Mouse (Mus musculus): ENCODE results near the gene Rtl8a. TPM values are rescaled to one million over a fixed set of nuclear protein-coding genes. Genes with fewer than 3 reads are reported as not detected.
"Not testable (repeated sequence)": the region's sequence is repeated elsewhere in the genome, so short reads cannot be mapped to it uniquely, and the experiment has no call there.

Rtl8a gene
- polyA plus RNA-seq (2015; fragmentation: Nextera tagmentation; extraction: Ambion mirVana) = 97.1 and 100 TPM in 2 replicates

GRCm38 (mm10) chrX:53642980-53643961 lies at the start of gene Rtl8a:
Rtl8a (minus strand) TSS chrX:53643682.
- ATAC-seq (replicated peaks; ENCODE audit: low FRiP score, low read depth) (peak; percentile 96), DNase-seq (ENCODE audit: low spot score) (peak; percentile 88)
- Histone ChIP-seq H3K4me3 (replicated peaks; ENCODE audit: low read depth, low read length) (peak within 1 kb of the TSS; percentile 20; the same call in 1 of the 2 replicates), H3K27ac (0 out of 2 replicates have a peak within 1 kb of the TSS, but pooled peaks have one; percentile 19), H3K4me2 (ENCODE audit: low read length) (peak within 1 kb of the TSS; percentile 41; the same call in 1 of the 2 replicates)
- not testable (repeated sequence) for H3K4me1 ChIP-seq (replicated peaks; ENCODE audit: insufficient read depth, low read length); H3K27me3 ChIP-seq (ENCODE audit: insufficient read depth, low read length); H3K36me3 ChIP-seq (ENCODE audit: insufficient read depth, low read length); H3K9ac ChIP-seq (ENCODE audit: low read depth, low read length); H3K9me3 ChIP-seq (replicated peaks; ENCODE audit: low read length)
- WGBS = 33% methylated on average over 12 of the region's 50 CpGs

GRCm38 (mm10) chrX:53693141-53693540 lies 49.7 kb upstream of the Rtl8a start:
- Histone ChIP-seq H3K27me3 (ENCODE audit: insufficient read depth, low read length) (no peaks in the 10 kb centered on the region), H3K36me3 (ENCODE audit: insufficient read depth, low read length) (no peaks in the 10 kb centered on the region), H3K4me2 (ENCODE audit: low read length) (no peak overlapping the region), H3K27ac (no peak overlapping the region), H3K4me1 (replicated peaks; ENCODE audit: insufficient read depth, low read length) (no peaks in the 10 kb centered on the region), H3K4me3 (replicated peaks; ENCODE audit: low read depth, low read length) (no peak overlapping the region), H3K9ac (ENCODE audit: low read depth, low read length) (no peak overlapping the region), H3K9me3 (replicated peaks; ENCODE audit: low read length) (no peaks in the 10 kb centered on the region)
- ATAC-seq (replicated peaks; ENCODE audit: low FRiP score, low read depth) (no peak), DNase-seq (ENCODE audit: low spot score) (no peak)
- WGBS = 68% methylated on average over 2 of the region's 2 CpGs
- TF ChIP-seq CTCF (IDR thresholded peaks at IDR 0.05; ENCODE audit: low read depth) = no peak

GRCm38 (mm10) chrX:53692065-53692464 lies 48.6 kb upstream of the Rtl8a start:
- Histone ChIP-seq H3K4me3 (replicated peaks; ENCODE audit: low read depth, low read length) (no peak overlapping the region), H3K27me3 (ENCODE audit: insufficient read depth, low read length) (no peaks in the 10 kb centered on the region), H3K4me1 (replicated peaks; ENCODE audit: insufficient read depth, low read length) (no peaks in the 10 kb centered on the region), H3K9me3 (replicated peaks; ENCODE audit: low read length) (no peaks in the 10 kb centered on the region), H3K36me3 (ENCODE audit: insufficient read depth, low read length) (no peaks in the 10 kb centered on the region), H3K27ac (0 out of 2 replicates have a peak overlapping the region, but pooled peaks have one; percentile 1), H3K9ac (ENCODE audit: low read depth, low read length) (no peak overlapping the region), H3K4me2 (ENCODE audit: low read length) (no peak overlapping the region)
- WGBS = 33% methylated on average over 2 of the region's 2 CpGs
- TF ChIP-seq CTCF (IDR thresholded peaks at IDR 0.05; ENCODE audit: low read depth) = no peak
- ATAC-seq (replicated peaks; ENCODE audit: low FRiP score, low read depth) (peak; percentile 69), DNase-seq (ENCODE audit: low spot score) (peak; percentile 18)

GRCm38 (mm10) chrX:53684676-53685075 lies 41.2 kb upstream of the Rtl8a start:
- not testable (repeated sequence) for H3K4me3 ChIP-seq (replicated peaks; ENCODE audit: low read depth, low read length); DNase-seq (ENCODE audit: low spot score); H3K27me3 ChIP-seq (ENCODE audit: insufficient read depth, low read length); H3K27ac ChIP-seq; H3K4me1 ChIP-seq (replicated peaks; ENCODE audit: insufficient read depth, low read length); H3K36me3 ChIP-seq (ENCODE audit: insufficient read depth, low read length); H3K9me3 ChIP-seq (replicated peaks; ENCODE audit: low read length); ATAC-seq (replicated peaks; ENCODE audit: low FRiP score, low read depth); H3K4me2 ChIP-seq (ENCODE audit: low read length); H3K9ac ChIP-seq (ENCODE audit: low read depth, low read length)
- 62% methylated on average over 2 of the region's 4 CpGs for WGBS

GRCm38 (mm10) chrX:53682650-53683049 lies 39.2 kb upstream of the Rtl8a start:
- 44% methylated on average over 2 of the region's 3 CpGs for WGBS
- peak; percentile 83 for ATAC-seq (replicated peaks; ENCODE audit: low FRiP score, low read depth)
- H3K9ac ChIP-seq (ENCODE audit: low read depth, low read length); DNase-seq (ENCODE audit: low spot score); H3K27me3 ChIP-seq (ENCODE audit: insufficient read depth, low read length); H3K4me3 ChIP-seq (replicated peaks; ENCODE audit: low read depth, low read length); H3K27ac ChIP-seq; H3K9me3 ChIP-seq (replicated peaks; ENCODE audit: low read length); H3K36me3 ChIP-seq (ENCODE audit: insufficient read depth, low read length); H3K4me2 ChIP-seq (ENCODE audit: low read length); H3K4me1 ChIP-seq (replicated peaks; ENCODE audit: insufficient read depth, low read length): not testable (repeated sequence)

- H3K4me1 ChIP-seq (replicated peaks; ENCODE audit: insufficient read depth, low read length); DNase-seq (ENCODE audit: low spot score); H3K4me3 ChIP-seq (replicated peaks; ENCODE audit: low read depth, low read length); H3K9ac ChIP-seq (ENCODE audit: low read depth, low read length); H3K27ac ChIP-seq; H3K4me2 ChIP-seq (ENCODE audit: low read length); H3K36me3 ChIP-seq (ENCODE audit: insufficient read depth, low read length); H3K27me3 ChIP-seq (ENCODE audit: insufficient read depth, low read length); ATAC-seq (replicated peaks; ENCODE audit: low FRiP score, low read depth); H3K9me3 ChIP-seq (replicated peaks; ENCODE audit: low read length): not testable (repeated sequence)
- TF ChIP-seq CTCF (IDR thresholded peaks at IDR 0.05; ENCODE audit: low read depth) = peak; percentile 60
- WGBS = 5% methylated on average over 1 of the region's 2 CpGs
Measured at GRCm38 (mm10) chrX:53676943-53677342, 33.5 kb upstream of the Rtl8a start.

GRCm38 (mm10) chrX:53670696-53671095 lies 27.2 kb upstream of the Rtl8a start:
- ATAC-seq (replicated peaks; ENCODE audit: low FRiP score, low read depth) = peak; percentile 52
- not testable (repeated sequence) for DNase-seq (ENCODE audit: low spot score); H3K36me3 ChIP-seq (ENCODE audit: insufficient read depth, low read length); H3K27me3 ChIP-seq (ENCODE audit: insufficient read depth, low read length); H3K9ac ChIP-seq (ENCODE audit: low read depth, low read length); H3K27ac ChIP-seq; H3K9me3 ChIP-seq (replicated peaks; ENCODE audit: low read length); H3K4me1 ChIP-seq (replicated peaks; ENCODE audit: insufficient read depth, low read length)
- Histone ChIP-seq H3K4me3 (replicated peaks; ENCODE audit: low read depth, low read length) (peak overlapping the region; percentile 17; the same call in 1 of the 2 replicates), H3K4me2 (ENCODE audit: low read length) (peak overlapping the region; percentile 37)
- WGBS = 29% methylated on average over 4 of the region's 4 CpGs

Measured in kidney, postnatal 0 days (tissue).